Mouse (Mus musculus): ENCODE measurements around the gene Zdhhc25. TPM values are rescaled to one million over a fixed set of nuclear protein-coding genes. Genes with fewer than 3 reads are reported as not detected.

Zdhhc25 gene
- polyA plus RNA-seq, 1 experiment from 2014 or later = not detected

Other genes starting within 250 kb of the Zdhhc25 start
- 19.6 and 19.9 TPM in 2 replicates for gene Brd1, start 133.9 kb downstream of the Zdhhc25 start, polyA plus RNA-seq (2016; fragmentation: Nextera tagmentation; extraction: Ambion mirVana)
- gene Zbed4, start 151.4 kb downstream of the Zdhhc25 start, polyA plus RNA-seq (2016; fragmentation: Nextera tagmentation; extraction: Ambion mirVana) = 37.4 and 41.3 TPM in 2 replicates
- 11.7 and 11.9 TPM in 2 replicates for gene Alg12, start 219.0 kb downstream of the Zdhhc25 start, polyA plus RNA-seq (2016; fragmentation: Nextera tagmentation; extraction: Ambion mirVana)
- 94.7 and 110 TPM in 2 replicates for gene Creld2, start 219.3 kb downstream of the Zdhhc25 start, polyA plus RNA-seq (2016; fragmentation: Nextera tagmentation; extraction: Ambion mirVana)